Mouse (Mus musculus) forebrain, embryonic 11.5 days (tissue): Measurements from ENCODE around the gene Timm17b. TPM values are rescaled to one million over a fixed set of nuclear protein-coding genes. Genes with fewer than 3 reads are reported as not detected.

Experiments
- ATAC-seq: fragments of 200-750 bp; cut with Nextera tagmentation; replicated peaks from 2 replicates; pipeline ENCODE4 v1.8.0; 2017; ENCODE audit warnings: moderate TSS enrichment; ENCODE audit not compliant: low FRiP score
- DNase-seq: peaks from one replicate; pipeline ENCODE4 v3.0.0-alpha.2; 2017; ENCODE audit warnings: low spot score
- H3K27ac ChIP-seq: fragments of 300-500 bp; sonication (generic); 2 replicates; pipeline ENCODE4 v1.5.1; 2014; ENCODE audit warnings: low read depth, low read length
- H3K27me3 ChIP-seq: fragments of 300-500 bp; sonication (generic); 2 replicates; pipeline ENCODE4 v1.6.1; 2014; ENCODE audit warnings: mild to moderate bottlenecking, low read length, mixed read lengths; ENCODE audit not compliant: control insufficient read depth, insufficient read depth
- H3K36me3 ChIP-seq: fragments of 300-500 bp; sonication (generic); 2 replicates; pipeline ENCODE4 v1.6.1; 2014; ENCODE audit warnings: mild to moderate bottlenecking, low read length, moderate library complexity, mixed read lengths; ENCODE audit not compliant: control insufficient read depth, insufficient read depth
- H3K4me1 ChIP-seq: fragments of 300-500 bp; sonication (generic); replicated peaks from 2 replicates; pipeline ENCODE4 v1.6.1; 2014; ENCODE audit warnings: low read length, mixed read lengths; ENCODE audit not compliant: control insufficient read depth, insufficient read depth
- H3K4me2 ChIP-seq: fragments of 300-500 bp; sonication (generic); 2 replicates; pipeline ENCODE4 v1.6.1; 2014; ENCODE audit warnings: low read depth, mild to moderate bottlenecking, low read length, moderate library complexity, mixed read lengths; ENCODE audit not compliant: severe bottlenecking
- H3K4me3 ChIP-seq: fragments of 300-500 bp; sonication (generic); 2 replicates; pipeline ENCODE4 v1.5.1; 2014; ENCODE audit warnings: low read depth, low read length
- H3K9ac ChIP-seq: fragments of 300-500 bp; sonication (generic); 2 replicates; pipeline ENCODE4 v1.6.1; 2014; ENCODE audit warnings: low read length
- H3K9me3 ChIP-seq: fragments of 300-500 bp; sonication (generic); 2 replicates; pipeline ENCODE4 v1.6.1; 2016; ENCODE audit warnings: low read length, mixed read lengths; ENCODE audit not compliant: control insufficient read depth
- WGBS: fragments of 180-500 bp; shearing (Covaris S2); extraction: QIAGEN DNeasy Blood & Tissue Kit; methylation state at CpG from one replicate; pipeline ENCODE4 v1.1.7; 2014; 5-methylcytosine and 5-hydroxymethylcytosine counted together
- polyA plus RNA-seq: library from polyadenylated mRNA; unstranded; fragments of >200 nt; fragmentation: Nextera tagmentation; extraction: Ambion mirVana; gene quantifications from 2 replicates; pipeline ENCODE4 v1.2.1, GENCODE M21; 2014

Gene Timm17b
- polyA plus RNA-seq = 161 and 188 TPM in 2 replicates

DNA sequence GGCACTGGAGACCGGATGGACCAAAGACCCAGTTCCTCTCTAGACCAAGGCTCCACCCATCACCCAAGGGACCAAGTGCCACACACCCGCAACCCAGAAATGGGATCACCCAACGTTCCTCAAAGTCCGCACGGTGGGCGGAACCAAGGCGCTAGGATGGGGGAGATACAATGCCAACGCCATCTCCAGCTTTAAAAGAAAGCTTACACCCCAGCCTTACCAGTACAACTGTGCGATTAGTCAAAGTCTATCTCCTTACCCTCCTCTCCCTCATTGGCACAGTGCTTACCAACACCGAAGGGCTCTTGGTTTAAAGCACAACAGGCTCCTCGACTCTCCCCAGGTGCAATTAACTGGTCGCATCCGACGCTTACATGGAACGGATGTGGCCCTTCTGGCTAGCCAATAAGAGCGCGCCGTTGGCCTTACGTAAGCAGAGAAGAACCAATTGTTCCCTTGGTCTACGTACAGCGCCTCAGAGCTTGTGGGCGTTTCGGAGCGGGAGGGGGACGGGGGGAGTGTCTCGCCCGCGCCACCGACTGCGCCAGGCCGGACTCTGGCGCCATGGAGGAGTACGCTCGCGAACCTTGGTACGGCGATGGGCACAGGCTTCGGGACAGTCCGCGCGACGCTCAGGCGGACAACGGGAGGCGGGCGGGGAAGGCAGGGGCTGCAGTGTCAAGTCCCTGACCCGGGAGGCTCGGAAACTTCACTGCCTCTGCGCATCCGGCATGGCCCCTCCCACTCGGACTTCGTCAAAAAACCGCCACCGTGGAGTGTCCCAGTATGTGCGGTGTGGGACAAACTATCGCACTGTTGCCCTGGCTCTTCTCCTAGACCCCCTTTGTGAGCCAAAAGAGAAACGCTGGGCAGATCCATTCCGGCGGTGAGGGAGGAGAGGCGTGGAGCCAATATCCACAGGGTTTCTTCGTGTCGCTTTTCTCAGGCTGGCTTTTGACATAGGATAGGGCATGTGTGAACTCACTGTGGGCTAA lies at the start of gene Timm17b, which contains the start of gene Pqbp1:
Gene Timm17b (plus strand): TSS at position 478 of the 995 bp plus-strand sequence.
Gene Pqbp1 (minus strand): TSS at position 390 of the 995 bp plus-strand sequence.
- WGBS = 17% methylated on average over 62 of the region's 62 CpGs
- peak; percentile 99 for ATAC-seq

DNA sequence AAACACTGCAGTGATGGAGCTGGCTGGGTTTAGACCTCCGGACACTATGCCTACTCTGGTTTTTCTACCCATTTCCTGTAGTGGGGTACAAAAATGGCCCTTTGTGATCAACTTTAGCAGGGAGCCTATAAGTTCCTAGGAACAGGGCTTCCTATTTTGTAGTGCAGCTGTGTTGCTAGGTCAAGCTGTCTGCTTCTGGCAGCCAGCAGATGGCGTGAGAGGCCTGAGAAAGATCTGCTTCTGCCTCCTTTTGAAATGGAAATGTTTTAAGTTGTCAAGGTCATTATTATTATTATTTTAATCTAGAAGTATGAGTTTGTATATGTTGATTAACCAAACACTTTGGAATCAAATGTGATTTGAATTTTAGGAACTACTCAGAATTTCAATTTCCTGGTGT lies 44.6 kb upstream of the Timm17b start:
- Histone ChIP-seq H3K36me3 (no peaks in the 10 kb centered on the region), H3K4me1 (no peaks in the 10 kb centered on the region), H3K27ac (no peak overlapping the region), H3K9me3 (no peaks in the 10 kb centered on the region), H3K27me3 (no peaks in the 10 kb centered on the region), H3K9ac (no peak overlapping the region), H3K4me2 (no peak overlapping the region), H3K4me3 (no peak overlapping the region)
- no peak for ATAC-seq
- 52% methylated on average over 2 of the region's 2 CpGs for WGBS
- no peak for DNase-seq

More for the DNA sequence above, at the start of gene Timm17b, which contains the start of gene Pqbp1:
- peak within 1 kb of the TSS; percentile 51 for H3K4me2 ChIP-seq
- H3K27me3 ChIP-seq = no peaks in the 10 kb centered on the region
- H3K36me3 ChIP-seq = no peaks in the 10 kb centered on the region
- peak within 1 kb of the TSS; percentile 50 for H3K4me3 ChIP-seq
- peak within 1 kb of the TSS; percentile 78 for H3K27ac ChIP-seq
- peak within 1 kb of the TSS; percentile 58 for H3K9ac ChIP-seq
- no peaks in the 10 kb centered on the region for H3K9me3 ChIP-seq
- H3K4me1 ChIP-seq = no peaks in the 10 kb centered on the region; the same call in 1 of the 2 replicates
- DNase-seq = peak; percentile 87

DNA sequence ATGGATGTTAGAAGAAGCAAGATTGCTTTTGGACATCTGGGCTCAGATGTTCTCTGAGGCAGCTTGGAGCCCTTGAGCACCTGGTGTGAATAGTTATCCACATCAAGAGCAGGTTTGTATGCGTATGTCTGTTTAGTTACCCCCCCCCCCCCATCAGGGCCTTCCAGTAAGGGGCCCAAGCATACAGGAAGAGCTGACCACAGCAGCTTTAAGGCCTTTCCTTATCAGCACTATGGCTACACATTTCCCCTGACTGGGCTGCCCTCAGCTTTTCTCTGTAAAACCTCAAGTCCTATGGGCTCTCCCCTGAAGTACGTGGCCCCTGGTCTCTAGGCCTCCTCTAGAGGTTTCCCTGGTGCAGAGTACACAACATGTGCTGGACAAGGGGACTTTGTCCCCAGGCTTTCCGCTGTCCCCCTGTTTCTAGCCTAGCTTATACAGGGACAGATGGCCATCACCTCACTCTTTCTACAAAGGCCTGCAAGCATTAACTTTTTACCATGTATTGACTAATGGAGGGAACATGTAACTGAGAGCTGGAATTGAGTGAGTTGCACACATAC lies 39.9 kb upstream of the Timm17b start:
- H3K9me3 ChIP-seq = no peaks in the 10 kb centered on the region
- H3K4me1 ChIP-seq = no peaks in the 10 kb centered on the region
- H3K4me3 ChIP-seq = no peak overlapping the region
- DNase-seq (no peak), ATAC-seq (no peak)
- no peaks in the 10 kb centered on the region for H3K36me3 ChIP-seq
- WGBS = 94% methylated on average over 3 of the region's 3 CpGs
- no peak overlapping the region for H3K4me2 ChIP-seq
- no peak overlapping the region for H3K27ac ChIP-seq
- no peaks in the 10 kb centered on the region for H3K27me3 ChIP-seq
- H3K9ac ChIP-seq = no peak overlapping the region

DNA sequence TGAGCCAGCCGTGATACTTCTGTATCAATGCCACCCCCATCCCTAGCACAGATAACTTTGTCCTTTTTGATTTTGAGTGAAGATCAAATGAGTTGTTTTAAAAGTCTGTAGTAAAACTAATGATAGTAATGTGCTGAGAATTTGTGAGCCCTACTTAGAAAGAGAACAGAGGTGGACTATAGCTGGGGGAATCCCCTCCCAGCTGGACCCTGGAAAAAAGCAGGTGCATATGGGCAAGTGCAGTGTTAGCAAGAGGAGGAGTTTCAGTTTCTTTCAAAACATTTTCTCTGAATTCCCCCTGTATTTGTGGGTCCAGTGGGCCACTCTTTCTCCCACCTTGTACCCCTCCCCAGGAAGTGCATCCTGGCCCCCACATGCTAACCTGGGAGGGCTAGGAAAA lies 36.0 kb upstream of the Timm17b start:
- ATAC-seq (no peak), DNase-seq (no peak)
- Histone ChIP-seq H3K9ac (no peak overlapping the region), H3K9me3 (no peaks in the 10 kb centered on the region), H3K4me1 (no peaks in the 10 kb centered on the region), H3K36me3 (no peaks in the 10 kb centered on the region; the same call in 1 of the 2 replicates), H3K4me2 (no peak overlapping the region), H3K4me3 (no peak overlapping the region), H3K27ac (no peak overlapping the region), H3K27me3 (no peaks in the 10 kb centered on the region)
- 95% methylated on average over 1 of the region's 1 CpGs for WGBS

DNA sequence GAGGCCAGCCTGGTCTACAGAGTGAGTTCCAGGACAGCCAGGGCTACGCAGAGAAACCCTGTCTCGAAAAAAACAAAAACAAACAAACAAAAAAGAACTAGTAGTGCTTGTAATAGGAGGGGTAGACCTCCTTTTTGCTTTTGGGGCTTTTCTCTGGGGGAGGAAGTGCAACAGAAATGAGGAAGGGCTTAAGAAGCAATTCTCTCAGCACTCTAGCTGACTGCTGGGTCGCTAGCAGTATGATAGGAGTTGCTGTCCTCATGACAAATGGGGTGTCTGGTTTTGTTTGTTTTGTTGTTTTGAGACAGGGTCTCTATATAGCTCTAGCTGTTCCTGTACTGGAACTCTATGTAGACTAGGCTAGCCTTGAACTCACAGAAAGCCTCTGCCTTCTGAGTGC lies 34.6 kb upstream of the Timm17b start:
- H3K4me1 ChIP-seq = no peaks in the 10 kb centered on the region
- no peak for ATAC-seq
- 69% methylated on average over 3 of the region's 3 CpGs for WGBS
- no peak overlapping the region for H3K4me3 ChIP-seq
- DNase-seq = no peak
- no peaks in the 10 kb centered on the region for H3K27me3 ChIP-seq
- H3K4me2 ChIP-seq = no peak overlapping the region
- no peaks in the 10 kb centered on the region for H3K9me3 ChIP-seq
- no peak overlapping the region for H3K9ac ChIP-seq
- no peak overlapping the region for H3K27ac ChIP-seq
- no peaks in the 10 kb centered on the region; the same call in 1 of the 2 replicates for H3K36me3 ChIP-seq

DNA sequence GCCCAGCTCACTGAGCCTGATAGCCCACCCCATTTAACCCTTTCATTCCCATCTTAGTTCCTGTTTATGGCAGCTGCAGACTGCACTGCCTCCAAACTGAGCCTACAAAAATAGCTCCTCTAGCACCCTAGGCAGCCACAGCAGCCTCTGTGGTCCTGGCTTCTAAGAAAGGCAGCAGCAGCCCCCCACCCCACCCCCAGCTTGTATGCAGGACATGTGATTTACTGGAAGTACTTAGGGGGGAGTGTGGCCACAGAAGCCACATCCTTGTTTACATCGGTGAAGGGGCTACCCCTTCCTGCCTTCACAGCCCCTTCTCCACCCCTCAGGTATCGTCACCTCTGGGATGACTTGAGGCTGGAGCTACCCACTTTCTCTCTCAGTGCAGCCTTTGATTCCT lies 33.8 kb upstream of the Timm17b start:
- no peaks in the 10 kb centered on the region; the same call in 1 of the 2 replicates for H3K36me3 ChIP-seq
- no peak overlapping the region for H3K27ac ChIP-seq
- no peak overlapping the region for H3K4me3 ChIP-seq
- H3K9ac ChIP-seq = no peak overlapping the region
- H3K4me2 ChIP-seq = no peak overlapping the region
- no peaks in the 10 kb centered on the region for H3K9me3 ChIP-seq
- H3K27me3 ChIP-seq = no peaks in the 10 kb centered on the region
- no peaks in the 10 kb centered on the region for H3K4me1 ChIP-seq
- DNase-seq = no peak
- WGBS = 71% methylated on average over 2 of the region's 2 CpGs
- no peak for ATAC-seq

DNA sequence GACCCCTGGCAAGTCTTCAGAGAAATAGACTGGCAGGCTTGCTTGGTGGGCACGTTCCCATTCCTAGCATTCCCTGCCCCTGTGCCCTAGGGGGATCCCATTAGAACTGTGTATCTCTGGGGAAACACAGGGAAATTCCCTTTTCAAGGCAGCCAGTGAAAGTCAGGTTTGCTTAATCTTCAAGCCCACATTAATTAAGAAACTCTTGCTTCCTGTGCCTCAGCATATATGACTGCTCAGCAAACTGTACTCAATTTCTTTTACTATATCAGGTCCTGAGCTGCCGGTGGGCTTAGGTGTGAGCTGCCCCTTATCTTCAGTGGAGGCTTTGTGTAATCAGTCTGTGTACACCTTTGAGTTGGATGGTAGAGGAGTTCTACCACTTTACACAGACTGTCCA lies 33.4 kb upstream of the Timm17b start:
- Histone ChIP-seq H3K4me1 (no peaks in the 10 kb centered on the region), H3K4me2 (no peak overlapping the region), H3K9me3 (no peaks in the 10 kb centered on the region), H3K4me3 (no peak overlapping the region), H3K36me3 (no peaks in the 10 kb centered on the region; the same call in 1 of the 2 replicates), H3K9ac (no peak overlapping the region), H3K27me3 (no peaks in the 10 kb centered on the region), H3K27ac (no peak overlapping the region)
- no peak for ATAC-seq
- DNase-seq = no peak
- WGBS = 80% methylated on average over 2 of the region's 2 CpGs

DNA sequence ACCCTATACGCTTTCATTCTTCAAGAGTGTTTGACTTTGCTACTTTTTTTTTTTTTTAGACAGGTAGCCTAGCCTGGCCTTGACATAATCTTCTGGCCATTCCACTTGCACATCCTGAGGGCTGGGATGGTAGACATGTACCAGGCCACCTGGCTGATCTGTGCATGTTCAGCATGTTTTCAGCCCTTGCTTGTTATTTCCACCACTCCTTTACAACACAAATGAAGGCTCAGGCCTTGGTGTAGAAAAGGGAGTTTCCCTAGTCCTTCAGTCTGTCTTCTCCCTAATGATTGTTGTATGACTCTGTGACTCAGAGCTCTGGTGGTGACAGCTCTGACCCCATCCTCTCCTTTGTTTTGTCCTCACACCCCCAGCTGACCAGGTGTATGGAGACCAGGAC lies 32.0 kb upstream of the Timm17b start:
- WGBS = 100% methylated on average over 1 of the region's 1 CpGs
- ATAC-seq = no peak
- no peaks in the 10 kb centered on the region for H3K9me3 ChIP-seq
- H3K36me3 ChIP-seq = no peaks in the 10 kb centered on the region; the same call in 1 of the 2 replicates
- no peak overlapping the region for H3K9ac ChIP-seq
- no peaks in the 10 kb centered on the region for H3K4me1 ChIP-seq
- no peak overlapping the region for H3K4me3 ChIP-seq
- H3K27me3 ChIP-seq = no peaks in the 10 kb centered on the region
- no peak for DNase-seq
- H3K4me2 ChIP-seq = no peak overlapping the region
- H3K27ac ChIP-seq = no peak overlapping the region
